Mouse (Mus musculus) intestine, postnatal 0 days (tissue): ENCODE results near the gene Dera. TPM values are rescaled to one million over a fixed set of nuclear protein-coding genes. Genes with fewer than 3 reads are reported as not detected.
A peak's percentile ranks its signal among the peaks of the same experiment; 100 is the strongest.
"Not testable (repeated sequence)": the region's sequence is repeated elsewhere in the genome, so short reads cannot be mapped to it uniquely, and the experiment has no call there.

ENCODE experiments used
- ATAC-seq: fragments of 200-750 bp; cut with Nextera tagmentation; 2 replicates; pipeline ENCODE4 v1.8.0; 2017; ENCODE audit warnings: mild to moderate bottlenecking, moderate TSS enrichment, moderate library complexity
- H3K27ac ChIP-seq: fragments of 300-500 bp; sonication (generic); 2 replicates; pipeline ENCODE4 v1.5.1; 2014; ENCODE audit warnings: mild to moderate bottlenecking, low read depth, low read length, moderate library complexity
- H3K27me3 ChIP-seq: fragments of 300-500 bp; sonication (generic); replicated peaks from 2 replicates; pipeline ENCODE4 v1.6.1; 2014; ENCODE audit warnings: low read length, mixed read lengths; ENCODE audit not compliant: control insufficient read depth, insufficient read depth
- H3K36me3 ChIP-seq: fragments of 300-500 bp; sonication (generic); 2 replicates; pipeline ENCODE4 v1.6.1; 2014; ENCODE audit warnings: mild to moderate bottlenecking, moderate library complexity; ENCODE audit not compliant: control insufficient read depth, insufficient read depth
- H3K4me1 ChIP-seq: fragments of 300-500 bp; sonication (generic); replicated peaks from 2 replicates; pipeline ENCODE4 v1.6.1; 2014; ENCODE audit warnings: antibody characterized with exemption, low read length, mixed read lengths; ENCODE audit not compliant: control insufficient read depth, insufficient read depth
- H3K4me2 ChIP-seq: fragments of 300-500 bp; sonication (generic); replicated peaks from 2 replicates; pipeline ENCODE4 v1.6.1; 2014; ENCODE audit warnings: low read depth, mild to moderate bottlenecking, moderate library complexity
- H3K4me3 ChIP-seq: fragments of 300-500 bp; sonication (generic); 2 replicates; pipeline ENCODE4 v1.5.1; 2014; ENCODE audit warnings: low read depth, low read length
- H3K9ac ChIP-seq: fragments of 300-500 bp; sonication (generic); 2 replicates; pipeline ENCODE4 v1.6.1; 2014; ENCODE audit warnings: mild to moderate bottlenecking, low read depth, low read length
- H3K9me3 ChIP-seq: fragments of 300-500 bp; sonication (generic); 2 replicates; pipeline ENCODE4 v1.6.1; 2016; ENCODE audit warnings: mixed run types; ENCODE audit not compliant: control insufficient read depth
- CTCF ChIP-seq: sonication (generic); IDR thresholded peaks from 2 replicates; pipeline ENCODE4 v1.5.1; 2016; ENCODE audit warnings: low read depth, mild to moderate bottlenecking, control low read depth, antibody characterized with exemption, moderate library complexity
- WGBS: fragments of 180-500 bp; shearing (Covaris S2); extraction: QIAGEN DNeasy Blood & Tissue Kit; methylation state at CpG from one replicate; pipeline ENCODE4 v1.1.7; 2014; 5-methylcytosine and 5-hydroxymethylcytosine counted together
- polyA plus RNA-seq: library from polyadenylated mRNA; unstranded; fragments of >200 nt; fragmentation: Nextera tagmentation; extraction: Ambion mirVana; gene quantifications from 2 replicates; pipeline ENCODE4 v1.2.1, GENCODE M21; 2015

Gene Dera
- polyA plus RNA-seq: 122 and 130 TPM in 2 replicates

- Histone ChIP-seq H3K27me3 (no peaks in the 10 kb centered on the region), H3K4me1 (no peaks in the 10 kb centered on the region), H3K27ac (peak within 1 kb of the TSS; percentile 79), H3K9me3 (no peaks in the 10 kb centered on the region), H3K36me3 (peaks cover 13% of the 10 kb centered on the region), H3K4me2 (peak within 1 kb of the TSS; percentile 80), H3K4me3 (peak within 1 kb of the TSS; percentile 64), H3K9ac (peak within 1 kb of the TSS; percentile 67)
- TF ChIP-seq CTCF: no peak
- 13% methylated on average over 26 of the region's 26 CpGs for WGBS
- peak; percentile 77 for ATAC-seq
Observed at GRCm38 (mm10) chr6:137754056-137754856, at the start of gene Dera. Gene Dera, plus strand, starts transcription at chr6:137754546.

DNA sequence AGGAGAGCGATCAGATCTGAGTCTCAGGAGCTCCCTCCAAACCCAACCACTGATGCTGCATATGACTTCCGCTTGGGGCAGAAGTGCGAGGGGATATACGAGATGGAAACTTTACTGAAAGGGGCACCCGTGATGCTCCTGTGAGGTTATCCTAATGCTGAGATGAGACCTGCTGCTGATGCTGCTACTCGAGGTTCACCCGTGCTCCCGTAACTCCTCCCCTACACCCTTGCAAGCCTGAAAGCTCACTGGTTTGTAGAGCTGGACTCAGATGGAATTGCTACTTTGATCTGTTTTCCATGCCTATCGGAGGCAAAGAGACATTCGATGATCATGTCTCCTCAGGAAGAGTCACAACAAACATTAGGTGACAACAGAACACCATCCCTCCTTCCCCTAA, 48.1 kb upstream of the Dera start:
- TF ChIP-seq CTCF: no peak
- whole genome bisulfite sequencing: 91% methylated on average over 10 of the region's 10 CpGs

DNA sequence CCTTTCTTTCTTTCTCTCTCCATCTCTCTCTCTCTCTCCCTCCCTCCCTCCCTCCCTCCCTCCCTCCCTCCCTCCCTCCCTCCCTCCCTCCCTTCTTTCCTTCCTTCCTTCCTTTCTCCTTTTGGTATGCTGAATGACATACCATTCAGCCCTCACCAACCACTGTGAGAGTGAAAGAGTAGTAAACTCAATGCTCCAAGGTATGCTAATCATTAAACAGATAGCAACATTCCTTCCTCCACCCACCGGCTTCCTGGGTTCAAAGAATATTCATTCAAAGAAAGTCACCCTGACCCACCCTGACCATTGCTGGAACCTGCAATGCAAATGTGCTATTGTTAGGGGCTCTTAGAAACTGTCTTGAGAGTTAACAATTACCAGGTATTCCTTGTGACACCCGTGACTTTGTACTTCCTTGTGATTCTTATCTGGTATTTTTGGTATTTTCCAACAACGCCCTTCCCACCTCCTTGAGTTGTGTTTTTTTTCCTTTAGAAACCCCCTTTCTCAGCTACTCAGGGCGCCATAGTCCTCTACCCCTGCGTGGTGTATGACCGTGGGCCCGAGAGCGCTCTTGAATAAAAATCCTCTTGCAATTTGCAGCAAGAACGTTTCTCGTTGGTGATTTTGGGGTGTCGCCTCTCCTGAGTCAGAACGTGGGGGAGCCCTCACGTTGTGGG, 45.5 kb upstream of the Dera start:
- not testable (repeated sequence) for H3K27ac ChIP-seq, H3K4me2 ChIP-seq, H3K36me3 ChIP-seq, ATAC-seq, H3K4me3 ChIP-seq, H3K27me3 ChIP-seq, H3K9me3 ChIP-seq, H3K4me1 ChIP-seq, H3K9ac ChIP-seq
- WGBS: 71% methylated on average over 13 of the region's 13 CpGs

More for the DNA sequence above, 48.1 kb upstream of the Dera start:
- no peak overlapping the region for H3K4me3 ChIP-seq
- H3K4me2 ChIP-seq: no peak overlapping the region
- H3K9me3 ChIP-seq: no peaks in the 10 kb centered on the region
- H3K9ac ChIP-seq: no peak overlapping the region
- ATAC-seq: no peak
- H3K36me3 ChIP-seq: no peaks in the 10 kb centered on the region
- no peaks in the 10 kb centered on the region for H3K4me1 ChIP-seq
- no peaks in the 10 kb centered on the region for H3K27me3 ChIP-seq
- no peak overlapping the region for H3K27ac ChIP-seq

DNA sequence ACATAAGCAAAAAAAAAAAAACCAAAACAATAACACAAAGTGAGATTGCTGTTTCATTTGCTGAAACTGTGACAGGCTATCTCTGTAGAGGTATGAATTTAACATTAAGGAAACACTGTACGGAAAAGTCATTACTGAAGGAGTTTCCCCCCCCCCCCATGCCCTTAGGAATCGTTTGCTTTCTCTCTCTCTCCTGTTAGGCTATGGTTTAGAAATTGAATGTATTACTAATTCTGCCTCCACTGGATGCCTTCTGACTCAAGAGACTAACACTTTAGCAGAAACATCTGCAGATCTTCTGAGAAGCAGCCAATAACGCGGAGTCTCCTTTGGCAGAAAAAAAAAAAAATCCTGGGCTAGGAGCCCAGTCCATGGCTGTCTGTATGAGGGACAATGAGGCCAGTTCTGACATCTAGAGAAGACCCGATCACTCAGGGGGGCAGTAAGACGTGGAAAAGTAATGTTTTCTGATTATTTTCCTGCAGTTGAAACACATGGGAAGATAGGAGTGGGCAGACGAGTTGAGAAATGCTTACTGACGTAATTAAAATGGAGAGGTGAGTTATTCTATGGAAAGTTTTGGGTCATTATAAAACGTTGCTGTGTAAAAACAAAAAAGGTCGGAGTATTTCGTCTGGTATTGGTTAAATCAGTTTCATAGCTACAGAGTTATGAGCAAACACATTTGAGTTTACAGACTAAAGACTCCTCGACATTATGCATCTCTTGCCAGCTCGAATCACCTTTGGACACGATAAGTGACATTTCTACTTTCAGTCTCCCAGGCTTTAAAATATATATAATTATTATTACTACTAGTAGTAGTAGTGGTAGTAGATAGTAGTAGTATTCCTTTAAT, 43.9 kb upstream of the Dera start:
- TF ChIP-seq CTCF: no peak
- H3K4me3 ChIP-seq: no peak overlapping the region
- H3K27me3 ChIP-seq: no peaks in the 10 kb centered on the region
- no peaks in the 10 kb centered on the region for H3K4me1 ChIP-seq
- no peak overlapping the region for H3K9ac ChIP-seq
- no peak overlapping the region for H3K27ac ChIP-seq
- 73% methylated on average over 14 of the region's 14 CpGs for WGBS
- no peaks in the 10 kb centered on the region for H3K9me3 ChIP-seq
- ATAC-seq: no peak
- H3K36me3 ChIP-seq: no peaks in the 10 kb centered on the region
- H3K4me2 ChIP-seq: no peak overlapping the region

- no peak overlapping the region for H3K4me3 ChIP-seq
- no peaks in the 10 kb centered on the region for H3K36me3 ChIP-seq
- H3K9ac ChIP-seq: no peak overlapping the region
- ATAC-seq: no peak
- H3K27ac ChIP-seq: no peak overlapping the region
- TF ChIP-seq CTCF: no peak
- no peaks in the 10 kb centered on the region for H3K9me3 ChIP-seq
- no peak overlapping the region for H3K4me2 ChIP-seq
- H3K27me3 ChIP-seq: no peaks in the 10 kb centered on the region
- H3K4me1 ChIP-seq: no peaks in the 10 kb centered on the region
- 69% methylated on average over 7 of the region's 7 CpGs for WGBS
Observed at GRCm38 (mm10) chr6:137712654-137713309, 41.6 kb upstream of the Dera start.
